Mouse (Mus musculus): ENCODE data around the gene Sox2. TPM values are rescaled to one million over a fixed set of nuclear protein-coding genes. Genes with fewer than 3 reads are reported as not detected.
A peak's percentile ranks its signal among the peaks of the same experiment; 100 is the strongest.

The Sox2 gene
- polyA plus RNA-seq, 1 experiment from 2014 or later, result 8.2 TPM

- Histone ChIP-seq H3K9me3 (ENCODE audit: control insufficient read depth, low read length) (no peaks in the 10 kb centered on the region), H3K9ac (ENCODE audit: low read depth, low read length) (no peak overlapping the region), H3K36me3 (ENCODE audit: control insufficient read depth, insufficient read depth, low read length) (no peaks in the 10 kb centered on the region), H3K27ac (ENCODE audit: low read depth, low read length) (no peak overlapping the region), H3K4me1 (ENCODE audit: control insufficient read depth, insufficient read depth, low read depth, low read length) (no peaks in the 10 kb centered on the region), H3K4me2 (ENCODE audit: low read length) (no peak overlapping the region), H3K4me3 (ENCODE audit: low read length) (no peak overlapping the region), H3K27me3 (replicated peaks; ENCODE audit: control insufficient read depth, insufficient read depth, low read length) (0 out of 2 replicates have a peak, but pooled peaks cover 2% of the 10 kb centered on the region)
- WGBS, result 67% methylated on average over 1 of the region's 1 CpGs
- no peak for ATAC-seq
These were observed 19.5 kb upstream of the Sox2 start for GRCm38 (mm10) chr3:34630736-34631135.

- H3K4me3 ChIP-seq (ENCODE audit: low read length), result no peak overlapping the region
- no peaks in the 10 kb centered on the region for H3K36me3 ChIP-seq (ENCODE audit: control insufficient read depth, insufficient read depth, low read length)
- 55% methylated on average over 6 of the region's 6 CpGs for WGBS
- H3K9ac ChIP-seq (ENCODE audit: low read depth, low read length), result no peak overlapping the region
- H3K4me1 ChIP-seq (ENCODE audit: control insufficient read depth, insufficient read depth, low read depth, low read length), result peaks cover under 1% of the 10 kb centered on the region
- no peak for ATAC-seq
- no peaks in the 10 kb centered on the region for H3K9me3 ChIP-seq (ENCODE audit: control insufficient read depth, low read length)
- no peak overlapping the region for H3K4me2 ChIP-seq (ENCODE audit: low read length)
- H3K27me3 ChIP-seq (replicated peaks; ENCODE audit: control insufficient read depth, insufficient read depth, low read length), result peaks cover 15% of the 10 kb centered on the region
- H3K27ac ChIP-seq (ENCODE audit: low read depth, low read length), result no peak overlapping the region
These were observed 13.2 kb upstream of the Sox2 start for GRCm38 (mm10) chr3:34636958-34637357.

GRCm38 (mm10) chr3:34637481-34637880 is 12.7 kb upstream of the Sox2 start:
- Histone ChIP-seq H3K9me3 (ENCODE audit: control insufficient read depth, low read length) (no peaks in the 10 kb centered on the region), H3K4me3 (ENCODE audit: low read length) (no peak overlapping the region), H3K27ac (ENCODE audit: low read depth, low read length) (peak overlapping the region; percentile 24; the same call in 1 of the 2 replicates), H3K4me1 (ENCODE audit: control insufficient read depth, insufficient read depth, low read depth, low read length) (peaks cover 4% of the 10 kb centered on the region), H3K27me3 (replicated peaks; ENCODE audit: control insufficient read depth, insufficient read depth, low read length) (peaks cover 16% of the 10 kb centered on the region), H3K9ac (ENCODE audit: low read depth, low read length) (no peak overlapping the region), H3K36me3 (ENCODE audit: control insufficient read depth, insufficient read depth, low read length) (no peaks in the 10 kb centered on the region), H3K4me2 (ENCODE audit: low read length) (no peak overlapping the region)
- WGBS, result 21% methylated on average over 5 of the region's 5 CpGs
- no peak for ATAC-seq

GRCm38 (mm10) chr3:34637926-34638325 is 12.3 kb upstream of the Sox2 start:
- WGBS, result 13% methylated on average over 5 of the region's 5 CpGs
- Histone ChIP-seq H3K9me3 (ENCODE audit: control insufficient read depth, low read length) (no peaks in the 10 kb centered on the region), H3K27me3 (replicated peaks; ENCODE audit: control insufficient read depth, insufficient read depth, low read length) (peaks cover 19% of the 10 kb centered on the region), H3K4me2 (ENCODE audit: low read length) (peak overlapping the region; percentile 39), H3K4me1 (ENCODE audit: control insufficient read depth, insufficient read depth, low read depth, low read length) (peaks cover 5% of the 10 kb centered on the region), H3K36me3 (ENCODE audit: control insufficient read depth, insufficient read depth, low read length) (no peaks in the 10 kb centered on the region), H3K9ac (ENCODE audit: low read depth, low read length) (peak overlapping the region; percentile 25; the same call in 1 of the 2 replicates), H3K4me3 (ENCODE audit: low read length) (0 out of 2 replicates have a peak overlapping the region, but pooled peaks have one; percentile 7), H3K27ac (ENCODE audit: low read depth, low read length) (peak overlapping the region; percentile 30; the same call in 1 of the 2 replicates)
- no peak for ATAC-seq

GRCm38 (mm10) chr3:34638344-34638743 is 11.9 kb upstream of the Sox2 start:
- H3K27ac ChIP-seq (ENCODE audit: low read depth, low read length), result peak overlapping the region; percentile 30; the same call in 1 of the 2 replicates
- peak overlapping the region; percentile 39 for H3K4me2 ChIP-seq (ENCODE audit: low read length)
- H3K9ac ChIP-seq (ENCODE audit: low read depth, low read length), result peak overlapping the region; percentile 25; the same call in 1 of the 2 replicates
- no peaks in the 10 kb centered on the region for H3K36me3 ChIP-seq (ENCODE audit: control insufficient read depth, insufficient read depth, low read length)
- H3K4me3 ChIP-seq (ENCODE audit: low read length), result peak overlapping the region; percentile 7
- H3K27me3 ChIP-seq (replicated peaks; ENCODE audit: control insufficient read depth, insufficient read depth, low read length), result peaks cover 20% of the 10 kb centered on the region
- 2% methylated on average over 13 of the region's 13 CpGs for WGBS
- ATAC-seq, result no peak
- no peaks in the 10 kb centered on the region for H3K9me3 ChIP-seq (ENCODE audit: control insufficient read depth, low read length)
- H3K4me1 ChIP-seq (ENCODE audit: control insufficient read depth, insufficient read depth, low read depth, low read length), result peaks cover 5% of the 10 kb centered on the region

- H3K27me3 ChIP-seq (replicated peaks; ENCODE audit: control insufficient read depth, insufficient read depth, low read length), result peaks cover 28% of the 10 kb centered on the region
- H3K9ac ChIP-seq (ENCODE audit: low read depth, low read length), result peak overlapping the region; percentile 45; the same call in 1 of the 2 replicates
- H3K4me3 ChIP-seq (ENCODE audit: low read length), result peak overlapping the region; percentile 32
- peak overlapping the region; percentile 66 for H3K27ac ChIP-seq (ENCODE audit: low read depth, low read length)
- H3K36me3 ChIP-seq (ENCODE audit: control insufficient read depth, insufficient read depth, low read length), result no peaks in the 10 kb centered on the region
- peak; percentile 82 for ATAC-seq
- peak overlapping the region; percentile 51 for H3K4me2 ChIP-seq (ENCODE audit: low read length)
- no peaks in the 10 kb centered on the region for H3K9me3 ChIP-seq (ENCODE audit: control insufficient read depth, low read length)
- peaks cover 5% of the 10 kb centered on the region for H3K4me1 ChIP-seq (ENCODE audit: control insufficient read depth, insufficient read depth, low read depth, low read length)
- WGBS, result 5% methylated on average over 24 of the region's 24 CpGs
These were observed 11.0 kb upstream of the Sox2 start for GRCm38 (mm10) chr3:34639031-34639872.

GRCm38 (mm10) chr3:34639873-34640270 is 10.3 kb upstream of the Sox2 start:
- no peaks in the 10 kb centered on the region for H3K36me3 ChIP-seq (ENCODE audit: control insufficient read depth, insufficient read depth, low read length)
- peak overlapping the region; percentile 51 for H3K4me2 ChIP-seq (ENCODE audit: low read length)
- 5% methylated on average over 10 of the region's 10 CpGs for WGBS
- peaks cover 5% of the 10 kb centered on the region for H3K4me1 ChIP-seq (ENCODE audit: control insufficient read depth, insufficient read depth, low read depth, low read length)
- H3K9me3 ChIP-seq (ENCODE audit: control insufficient read depth, low read length), result no peaks in the 10 kb centered on the region
- peak overlapping the region; percentile 66; the same call in 1 of the 2 replicates for H3K27ac ChIP-seq (ENCODE audit: low read depth, low read length)
- no peak for ATAC-seq
- peak overlapping the region; percentile 32 for H3K4me3 ChIP-seq (ENCODE audit: low read length)
- peaks cover 32% of the 10 kb centered on the region for H3K27me3 ChIP-seq (replicated peaks; ENCODE audit: control insufficient read depth, insufficient read depth, low read length)
- peak overlapping the region; percentile 45; the same call in 1 of the 2 replicates for H3K9ac ChIP-seq (ENCODE audit: low read depth, low read length)

GRCm38 (mm10) chr3:34640276-34640675 is 9.9 kb upstream of the Sox2 start:
- ATAC-seq, result no peak
- H3K27me3 ChIP-seq (replicated peaks; ENCODE audit: control insufficient read depth, insufficient read depth, low read length), result peaks cover 33% of the 10 kb centered on the region
- H3K4me1 ChIP-seq (ENCODE audit: control insufficient read depth, insufficient read depth, low read depth, low read length), result peaks cover 5% of the 10 kb centered on the region
- WGBS, result 15% methylated on average over 8 of the region's 8 CpGs
- H3K9me3 ChIP-seq (ENCODE audit: control insufficient read depth, low read length), result no peaks in the 10 kb centered on the region
- H3K4me3 ChIP-seq (ENCODE audit: low read length), result no peak overlapping the region; the same call in 1 of the 2 replicates
- no peaks in the 10 kb centered on the region for H3K36me3 ChIP-seq (ENCODE audit: control insufficient read depth, insufficient read depth, low read length)
- H3K9ac ChIP-seq (ENCODE audit: low read depth, low read length), result no peak overlapping the region
- no peak overlapping the region; the same call in 1 of the 2 replicates for H3K4me2 ChIP-seq (ENCODE audit: low read length)
- H3K27ac ChIP-seq (ENCODE audit: low read depth, low read length), result no peak overlapping the region
